Mouse (Mus musculus) CH12.LX (cell line): Measurements from ENCODE around the gene Zfp1.

ENCODE experiments used
- CTCF ChIP-seq, 2 experiments: IDR thresholded peaks in 1 of 2; conservative IDR thresholded peaks in 1 of 2; 2 replicates each; pipeline ENCODE4 v1.5.1; 2011 to 2012; ENCODE audit warnings: low read depth in 2 of 2, low read length in 2 of 2, improper control_type of control experiment in 1 of 2, inconsistent platforms in 1 of 2, mild to moderate bottlenecking in 1 of 2, moderate library complexity in 1 of 2
- MAX ChIP-seq: IDR thresholded peaks from 2 replicates; pipeline ENCODE4 v1.6.1; 2011; ENCODE audit warnings: low read length, improper control_type of control experiment
- MXI1 ChIP-seq: IDR thresholded peaks from 2 replicates; pipeline ENCODE4 v1.6.1; 2011; ENCODE audit warnings: mild to moderate bottlenecking, low read depth, low read length, improper control_type of control experiment
- POLR2A ChIP-seq: IDR thresholded peaks from 2 replicates; pipeline ENCODE4 v1.6.1; 2011; ENCODE audit warnings: low read depth, mild to moderate bottlenecking, improper control_type of control experiment, low read length
- RAD21 ChIP-seq: IDR thresholded peaks from 2 replicates; pipeline ENCODE4 v1.6.1; 2011; ENCODE audit warnings: low read depth, mild to moderate bottlenecking, low read length, improper control_type of control experiment, moderate library complexity
- USF2 ChIP-seq: conservative IDR thresholded peaks from 2 replicates; pipeline ENCODE4 v1.6.1; 2011; ENCODE audit warnings: low read depth, low read length, improper control_type of control experiment

GRCm38 (mm10) chr8:111602050-111602449 is 41.2 kb upstream of the Zfp1 start:
- TF ChIP-seq POLR2A (no peak), CTCF (conservative IDR thresholded peaks at IDR 0.05 in 1 of 2, IDR thresholded peaks at IDR 0.05 in 1 of 2; ENCODE audit: low read depth in 2 of 2, low read length in 2 of 2) (no peak), RAD21 (no peak), USF2 (no peak), MAX (no peak), MXI1 (no peak)
